Mouse (Mus musculus): ENCODE data around the gene Chp1. TPM values are rescaled to one million over a fixed set of nuclear protein-coding genes. Genes with fewer than 3 reads are reported as not detected.
"Not testable (repeated sequence)": the region's sequence is repeated elsewhere in the genome, so short reads cannot be mapped to it uniquely, and the experiment has no call there.

Chp1 gene
- polyA plus RNA-seq, 1 experiment from 2014 or later: 56.7 TPM

DNA sequence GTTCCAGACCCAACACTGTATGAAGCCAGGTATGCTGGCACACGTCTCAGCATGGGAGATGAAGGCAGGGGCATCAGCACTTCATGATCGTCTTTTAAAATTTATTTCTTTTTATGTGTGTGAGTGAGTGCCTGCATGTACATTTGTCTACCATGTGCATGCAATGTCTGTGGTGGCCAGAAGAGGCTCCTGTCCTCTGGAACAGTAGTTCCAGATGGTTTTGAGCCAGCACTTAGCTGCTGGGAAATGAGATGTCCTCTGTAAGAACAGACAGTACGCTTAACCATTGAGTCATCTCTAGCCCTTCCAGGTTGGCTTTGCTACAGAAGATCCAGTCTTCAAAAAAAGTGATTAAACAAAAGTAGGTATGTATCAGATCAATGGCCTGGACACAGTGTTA is 43.8 kb downstream of the Chp1 start:
- no peaks in the 10 kb centered on the region for H3K9me3 ChIP-seq (ENCODE audit: control insufficient read depth, low read length)
- no peaks in the 10 kb centered on the region for H3K27me3 ChIP-seq (replicated peaks; ENCODE audit: control insufficient read depth, insufficient read depth, low read length)
- H3K9ac ChIP-seq (ENCODE audit: low read depth, low read length): no peak overlapping the region
- H3K4me3 ChIP-seq (ENCODE audit: low read length): no peak overlapping the region
- H3K36me3 ChIP-seq (ENCODE audit: control insufficient read depth, insufficient read depth, low read length): peaks cover under 1% of the 10 kb centered on the region; the same call in 1 of the 2 replicates
- no peak overlapping the region for H3K27ac ChIP-seq (ENCODE audit: low read length)
- no peak overlapping the region for H3K4me2 ChIP-seq (ENCODE audit: low read depth, low read length)
- ATAC-seq: no peak
- 88% methylated on average over 3 of the region's 3 CpGs for WGBS
- H3K4me1 ChIP-seq (ENCODE audit: control insufficient read depth, insufficient read depth, low read length): peaks cover 4% of the 10 kb centered on the region; the same call in 1 of the 2 replicates

DNA sequence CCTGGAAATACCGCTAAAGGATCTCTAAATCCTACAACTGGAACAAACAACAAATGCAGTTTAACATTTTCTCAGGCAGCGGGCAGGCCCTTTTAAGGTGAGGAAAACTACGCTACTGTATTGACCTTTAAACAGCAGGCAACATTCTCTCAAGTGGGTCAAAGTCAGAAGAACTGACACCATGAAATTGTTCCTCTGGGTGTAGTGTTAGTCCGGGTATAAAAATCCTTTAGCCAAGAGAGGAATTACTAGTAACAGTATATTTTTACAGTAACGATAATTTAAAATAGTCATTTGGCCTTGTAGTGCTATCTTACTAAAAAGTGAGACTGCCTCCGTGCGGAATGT is 46.2 kb downstream of the Chp1 start:
- peak overlapping the region; percentile 51 for H3K9ac ChIP-seq (ENCODE audit: low read depth, low read length)
- peak overlapping the region; percentile 87 for H3K27ac ChIP-seq (ENCODE audit: low read length)
- peak overlapping the region; percentile 56 for H3K4me2 ChIP-seq (ENCODE audit: low read depth, low read length)
- H3K4me1 ChIP-seq (ENCODE audit: control insufficient read depth, insufficient read depth, low read length): peaks cover 4% of the 10 kb centered on the region; the same call in 1 of the 2 replicates
- no peaks in the 10 kb centered on the region for H3K27me3 ChIP-seq (replicated peaks; ENCODE audit: control insufficient read depth, insufficient read depth, low read length)
- peak; percentile 62 for ATAC-seq
- 8% methylated on average over 7 of the region's 7 CpGs for WGBS
- no peaks in the 10 kb centered on the region for H3K9me3 ChIP-seq (ENCODE audit: control insufficient read depth, low read length)
- H3K36me3 ChIP-seq (ENCODE audit: control insufficient read depth, insufficient read depth, low read length): peaks cover 10% of the 10 kb centered on the region; the same call in 1 of the 2 replicates
- H3K4me3 ChIP-seq (ENCODE audit: low read length): peak overlapping the region; percentile 94

DNA sequence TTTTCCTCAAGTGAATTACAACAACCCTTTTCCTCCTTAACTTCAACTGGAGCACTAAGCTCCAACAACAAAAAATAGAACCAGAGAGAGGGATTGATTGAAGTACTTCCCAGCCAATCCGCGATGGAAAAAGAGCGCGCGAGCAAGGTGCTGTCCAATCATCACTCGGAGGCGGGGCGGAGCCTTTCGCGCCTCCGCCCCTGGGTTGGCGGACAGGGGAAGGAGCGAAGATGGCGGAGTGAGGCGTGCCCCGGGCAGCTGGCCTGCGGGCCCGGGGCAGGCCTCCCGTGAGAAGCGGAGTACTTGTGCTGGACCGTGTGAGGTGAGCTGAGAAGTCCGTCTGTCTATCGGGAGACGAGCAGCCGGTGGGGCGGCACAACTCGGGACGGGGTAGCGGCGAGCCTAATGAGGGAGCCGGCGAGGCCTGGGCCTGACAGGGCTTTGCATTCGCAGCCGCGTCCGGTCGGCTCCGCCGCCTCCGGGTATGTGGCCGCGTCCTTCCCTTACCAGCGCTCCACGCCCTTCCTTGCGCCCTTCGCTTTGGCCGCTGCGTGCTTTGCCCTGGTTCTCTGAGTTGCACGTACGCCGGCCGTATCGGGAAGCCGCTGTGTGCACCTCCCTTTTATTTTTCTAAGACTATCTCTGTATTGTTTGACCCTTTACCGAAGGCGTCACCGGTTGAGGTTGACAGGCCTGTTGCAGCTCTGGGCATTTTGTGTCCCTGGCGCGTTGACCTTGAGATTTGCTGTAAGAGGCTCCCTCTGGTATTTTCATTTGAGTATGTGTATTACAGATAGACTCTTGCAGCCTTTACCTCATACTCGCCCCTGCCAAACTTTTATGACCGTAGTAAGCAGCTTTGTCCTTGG is 46.9 kb downstream of the Chp1 start:
- Histone ChIP-seq H3K9me3 (ENCODE audit: control insufficient read depth, low read length) (no peaks in the 10 kb centered on the region), H3K4me2 (ENCODE audit: low read depth, low read length) (peak overlapping the region; percentile 64), H3K9ac (ENCODE audit: low read depth, low read length) (peak overlapping the region; percentile 95), H3K27me3 (replicated peaks; ENCODE audit: control insufficient read depth, insufficient read depth, low read length) (no peaks in the 10 kb centered on the region), H3K4me3 (ENCODE audit: low read length) (peak overlapping the region; percentile 94), H3K4me1 (ENCODE audit: control insufficient read depth, insufficient read depth, low read length) (peaks cover 4% of the 10 kb centered on the region; the same call in 1 of the 2 replicates), H3K27ac (ENCODE audit: low read length) (peak overlapping the region; percentile 95), H3K36me3 (ENCODE audit: control insufficient read depth, insufficient read depth, low read length) (peaks cover 10% of the 10 kb centered on the region; the same call in 1 of the 2 replicates)
- under 1% methylated on average over 61 of the region's 61 CpGs for WGBS
- ATAC-seq: peak; percentile 98

DNA sequence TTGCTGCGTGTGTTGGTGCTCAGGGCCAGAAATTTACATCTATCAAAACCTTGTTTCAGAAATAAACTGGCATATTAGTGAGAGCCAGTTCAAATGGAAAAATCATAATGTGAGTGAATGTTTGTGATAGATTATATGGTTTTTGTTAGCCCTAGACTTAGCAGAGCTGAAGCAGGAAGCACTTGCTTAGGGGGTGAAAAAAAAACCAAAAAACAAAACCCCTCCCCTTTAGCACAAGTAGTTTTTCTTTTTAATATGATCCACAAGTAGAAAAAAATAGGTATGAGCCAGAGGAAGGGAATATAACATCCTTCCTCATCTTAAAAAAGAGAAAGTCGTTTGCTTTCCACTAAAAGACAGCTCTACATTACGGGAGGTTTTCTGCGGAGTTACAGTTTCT is 47.8 kb downstream of the Chp1 start:
- Histone ChIP-seq H3K9ac (ENCODE audit: low read depth, low read length) (no peak overlapping the region; the same call in 1 of the 2 replicates), H3K9me3 (ENCODE audit: control insufficient read depth, low read length) (no peaks in the 10 kb centered on the region), H3K27me3 (replicated peaks; ENCODE audit: control insufficient read depth, insufficient read depth, low read length) (no peaks in the 10 kb centered on the region), H3K4me2 (ENCODE audit: low read depth, low read length) (peak overlapping the region; percentile 64), H3K4me3 (ENCODE audit: low read length) (peak overlapping the region; percentile 94), H3K4me1 (ENCODE audit: control insufficient read depth, insufficient read depth, low read length) (peaks cover 4% of the 10 kb centered on the region; the same call in 1 of the 2 replicates), H3K27ac (ENCODE audit: low read length) (no peak overlapping the region), H3K36me3 (ENCODE audit: control insufficient read depth, insufficient read depth, low read length) (peaks cover 10% of the 10 kb centered on the region; the same call in 1 of the 2 replicates)
- ATAC-seq: no peak
- 24% methylated on average over 4 of the region's 4 CpGs for WGBS

DNA sequence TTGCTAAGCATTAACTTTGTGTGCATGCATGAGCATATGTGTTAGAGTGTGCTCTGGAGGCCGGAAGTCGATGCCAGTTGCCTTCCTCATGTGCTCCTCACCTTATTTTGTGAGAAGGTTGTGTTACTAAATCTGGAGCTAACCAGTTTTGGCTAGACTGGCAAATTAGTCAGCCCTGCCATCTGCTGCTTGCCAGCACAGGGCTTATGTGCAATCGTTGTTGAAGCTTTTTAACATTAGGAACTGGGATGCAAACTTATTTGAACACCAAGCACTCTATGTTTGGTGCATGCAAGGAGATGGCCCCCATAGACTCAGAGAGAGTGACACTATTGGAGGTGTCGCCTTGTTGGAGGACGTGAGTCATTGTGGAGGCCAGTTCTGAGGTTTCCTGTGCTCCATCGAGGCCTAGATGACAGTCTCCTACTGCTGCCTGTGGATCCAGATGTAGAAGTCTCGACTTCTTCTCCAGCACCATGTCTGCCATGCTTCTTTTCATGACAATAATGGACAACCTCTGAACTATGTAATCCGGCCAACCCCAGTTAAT is 49.4 kb downstream of the Chp1 start:
- no peak for ATAC-seq
- Histone ChIP-seq H3K4me1 (ENCODE audit: control insufficient read depth, insufficient read depth, low read length) (peaks cover 8% of the 10 kb centered on the region; the same call in 1 of the 2 replicates), H3K27me3 (replicated peaks; ENCODE audit: control insufficient read depth, insufficient read depth, low read length) (no peaks in the 10 kb centered on the region), H3K36me3 (ENCODE audit: control insufficient read depth, insufficient read depth, low read length) (peaks cover 13% of the 10 kb centered on the region), H3K9me3 (ENCODE audit: control insufficient read depth, low read length) (no peaks in the 10 kb centered on the region), H3K27ac (ENCODE audit: low read length) (no peak overlapping the region), H3K4me2 (ENCODE audit: low read depth, low read length) (no peak overlapping the region), H3K4me3 (ENCODE audit: low read length) (no peak overlapping the region), H3K9ac (ENCODE audit: low read depth, low read length) (no peak overlapping the region)
- 88% methylated on average over 8 of the region's 8 CpGs for WGBS

DNA sequence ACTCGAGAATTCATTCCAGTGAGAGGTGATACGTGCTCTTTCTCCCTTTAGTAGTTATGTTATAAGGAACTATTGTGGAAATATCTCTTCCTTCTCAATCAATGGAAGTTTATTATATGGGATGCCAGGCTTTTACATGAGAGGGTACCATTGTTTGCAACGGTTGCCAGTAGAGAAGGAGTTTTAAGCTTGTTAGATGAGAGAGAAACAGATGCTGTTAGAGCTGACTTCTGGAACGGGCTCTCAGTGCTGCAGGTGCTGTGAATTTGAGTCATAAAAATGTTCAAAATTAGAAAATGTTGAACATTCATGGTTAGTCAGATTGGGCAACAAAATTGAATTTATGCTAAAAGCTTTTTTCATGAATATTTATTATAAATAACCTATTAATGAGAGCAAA is 53.5 kb downstream of the Chp1 start:
- WGBS: 80% methylated on average over 4 of the region's 4 CpGs
- peaks cover 13% of the 10 kb centered on the region for H3K36me3 ChIP-seq (ENCODE audit: control insufficient read depth, insufficient read depth, low read length)
- H3K9ac ChIP-seq (ENCODE audit: low read depth, low read length): no peak overlapping the region
- H3K27me3 ChIP-seq (replicated peaks; ENCODE audit: control insufficient read depth, insufficient read depth, low read length): no peaks in the 10 kb centered on the region
- no peaks in the 10 kb centered on the region for H3K9me3 ChIP-seq (ENCODE audit: control insufficient read depth, low read length)
- no peak overlapping the region for H3K4me3 ChIP-seq (ENCODE audit: low read length)
- no peak overlapping the region for H3K27ac ChIP-seq (ENCODE audit: low read length)
- ATAC-seq: no peak
- 0 out of 2 replicates have a peak, but pooled peaks cover 4% of the 10 kb centered on the region for H3K4me1 ChIP-seq (ENCODE audit: control insufficient read depth, insufficient read depth, low read length)
- no peak overlapping the region for H3K4me2 ChIP-seq (ENCODE audit: low read depth, low read length)

DNA sequence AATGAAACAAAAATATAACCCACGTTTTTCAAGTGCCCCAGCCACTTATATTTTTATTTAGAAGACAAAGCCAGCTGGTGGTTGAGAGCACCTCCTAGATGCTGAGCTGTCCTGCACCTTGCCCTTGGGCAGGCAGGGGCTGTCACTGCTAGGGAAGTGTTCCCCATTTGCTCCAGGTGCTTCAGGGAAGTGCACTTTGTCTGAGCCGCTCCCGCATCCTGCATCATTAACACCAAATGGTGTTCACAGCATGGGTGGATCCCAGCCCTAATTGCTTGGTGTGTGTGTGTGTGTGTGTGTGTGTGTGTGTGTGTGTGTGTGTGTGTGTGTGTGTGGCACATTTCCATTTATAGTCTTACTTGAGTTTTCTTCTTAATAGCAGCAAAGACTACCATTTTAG is 54.1 kb downstream of the Chp1 start:
- H3K4me1 ChIP-seq (ENCODE audit: control insufficient read depth, insufficient read depth, low read length); H3K27me3 ChIP-seq (replicated peaks; ENCODE audit: control insufficient read depth, insufficient read depth, low read length); H3K4me3 ChIP-seq (ENCODE audit: low read length); H3K27ac ChIP-seq (ENCODE audit: low read length); H3K4me2 ChIP-seq (ENCODE audit: low read depth, low read length); H3K9me3 ChIP-seq (ENCODE audit: control insufficient read depth, low read length); H3K9ac ChIP-seq (ENCODE audit: low read depth, low read length): not testable (repeated sequence)
- 56% methylated on average over 3 of the region's 3 CpGs for WGBS
- 0 out of 2 replicates have a peak, but pooled peaks have one; percentile 45 for ATAC-seq
- peaks cover 11% of the 10 kb centered on the region; the same call in 1 of the 2 replicates for H3K36me3 ChIP-seq (ENCODE audit: control insufficient read depth, insufficient read depth, low read length)

DNA sequence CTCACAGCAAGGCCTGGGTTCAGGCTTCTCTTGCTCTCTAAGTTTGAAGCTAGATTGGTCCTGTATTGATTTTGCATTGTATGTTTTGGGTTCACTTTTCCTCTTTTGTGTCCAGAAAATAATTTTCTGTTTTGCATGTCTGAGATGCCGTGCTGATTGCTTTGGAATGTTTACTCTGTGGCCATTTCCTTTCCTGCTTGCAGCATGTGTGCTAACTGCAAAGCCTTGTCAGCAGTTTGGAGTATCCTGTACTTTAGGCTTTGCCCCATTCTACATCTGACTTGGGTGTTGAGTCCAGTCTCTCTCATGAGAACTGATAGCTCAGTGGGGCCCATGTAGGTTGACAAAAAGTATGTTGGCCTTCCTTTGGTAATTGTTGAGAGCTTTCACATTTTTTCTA is 55.0 kb downstream of the Chp1 start:
- Histone ChIP-seq H3K4me3 (ENCODE audit: low read length) (no peak overlapping the region), H3K27ac (ENCODE audit: low read length) (peak overlapping the region; percentile 48; the same call in 1 of the 2 replicates), H3K9me3 (ENCODE audit: control insufficient read depth, low read length) (no peaks in the 10 kb centered on the region), H3K4me2 (ENCODE audit: low read depth, low read length) (no peak overlapping the region), H3K9ac (ENCODE audit: low read depth, low read length) (no peak overlapping the region), H3K4me1 (ENCODE audit: control insufficient read depth, insufficient read depth, low read length) (0 out of 2 replicates have a peak, but pooled peaks cover 4% of the 10 kb centered on the region), H3K27me3 (replicated peaks; ENCODE audit: control insufficient read depth, insufficient read depth, low read length) (no peaks in the 10 kb centered on the region), H3K36me3 (ENCODE audit: control insufficient read depth, insufficient read depth, low read length) (peaks cover 5% of the 10 kb centered on the region; the same call in 1 of the 2 replicates)
- 37% methylated on average over 1 of the region's 1 CpGs for WGBS
- 0 out of 2 replicates have a peak, but pooled peaks have one; percentile 55 for ATAC-seq

DNA sequence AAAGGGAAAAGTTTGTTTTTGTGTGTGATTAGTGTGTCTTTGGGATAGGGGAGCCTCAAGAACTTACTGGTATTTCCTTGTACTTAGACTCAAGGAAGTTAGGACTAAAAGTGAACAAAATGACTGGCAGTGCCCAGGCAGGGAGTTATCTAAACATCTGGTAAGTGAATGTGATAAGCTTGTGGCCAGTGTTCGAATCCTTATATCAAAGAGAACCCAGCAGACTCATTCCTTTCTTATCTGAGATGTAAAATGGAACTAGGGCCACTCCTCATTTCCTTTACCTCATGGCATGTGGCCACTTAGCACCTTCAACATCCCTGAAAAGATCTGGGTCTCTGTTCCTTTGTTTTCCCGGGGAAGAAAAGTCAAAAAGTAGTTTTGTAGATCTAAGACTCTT is 56.4 kb downstream of the Chp1 start:
- no peaks in the 10 kb centered on the region for H3K9me3 ChIP-seq (ENCODE audit: control insufficient read depth, low read length)
- 62% methylated on average over 2 of the region's 2 CpGs for WGBS
- 0 out of 2 replicates have a peak, but pooled peaks cover 4% of the 10 kb centered on the region for H3K4me1 ChIP-seq (ENCODE audit: control insufficient read depth, insufficient read depth, low read length)
- no peak for ATAC-seq
- H3K9ac ChIP-seq (ENCODE audit: low read depth, low read length): no peak overlapping the region
- H3K36me3 ChIP-seq (ENCODE audit: control insufficient read depth, insufficient read depth, low read length): peaks cover 5% of the 10 kb centered on the region
- H3K27ac ChIP-seq (ENCODE audit: low read length): no peak overlapping the region
- no peak overlapping the region for H3K4me2 ChIP-seq (ENCODE audit: low read depth, low read length)
- no peak overlapping the region for H3K4me3 ChIP-seq (ENCODE audit: low read length)
- H3K27me3 ChIP-seq (replicated peaks; ENCODE audit: control insufficient read depth, insufficient read depth, low read length): no peaks in the 10 kb centered on the region
